Mouse (Mus musculus): ENCODE results near the gene Tmem17.

Gene Tmem17

DNA sequence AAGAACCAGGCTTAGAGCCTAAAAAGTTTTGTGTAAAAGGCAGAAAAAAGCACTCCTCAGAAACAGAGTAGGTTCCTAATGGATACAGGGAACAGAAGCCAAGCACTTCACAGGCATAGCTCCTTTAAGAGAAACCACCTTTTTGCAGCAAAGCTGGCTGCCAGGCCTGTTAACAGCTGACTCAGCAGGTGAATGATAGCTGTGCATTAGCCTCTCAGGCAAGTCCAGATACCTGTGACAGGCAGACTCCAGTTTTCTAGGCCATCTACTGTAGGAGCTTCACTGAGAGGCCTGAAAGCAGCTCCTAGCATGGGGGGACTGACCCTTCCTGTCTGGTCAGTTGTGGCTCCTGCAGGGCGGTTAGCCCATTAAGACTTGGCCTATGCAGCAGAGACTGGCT, 28.7 kb downstream of the Tmem17 start:
- no peak for DNase-seq (ENCODE audit: low read depth, low spot score)
- H3K36me3 ChIP-seq (ENCODE audit: control insufficient read depth, insufficient read depth, low read length, poor library complexity, severe bottlenecking), result no peaks in the 10 kb centered on the region
- no peaks in the 10 kb centered on the region for H3K27me3 ChIP-seq (ENCODE audit: control insufficient read depth, insufficient read depth, low read length, poor library complexity, severe bottlenecking)

DNA sequence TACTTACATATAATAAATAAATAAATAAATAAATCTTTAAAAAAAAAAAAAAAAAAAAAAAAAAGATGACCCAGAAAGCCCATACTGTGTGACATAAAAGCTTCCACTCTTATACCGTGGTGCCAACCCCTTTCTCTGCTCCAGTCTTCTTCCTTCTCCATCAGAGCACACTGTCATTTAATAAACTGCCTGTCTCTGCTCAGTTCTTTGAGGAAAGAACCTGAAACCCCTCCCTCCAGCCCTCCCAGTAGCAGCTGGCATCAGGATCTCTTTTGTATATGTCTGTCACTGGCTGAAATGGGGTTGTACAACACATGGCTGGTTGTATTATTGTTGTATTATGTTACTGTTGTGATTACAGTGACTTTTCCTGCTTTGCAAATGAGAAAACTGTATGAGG, 48.2 kb downstream of the Tmem17 start:
- no peak for DNase-seq (ENCODE audit: low read depth, low spot score)
- no peaks in the 10 kb centered on the region for H3K36me3 ChIP-seq (ENCODE audit: control insufficient read depth, insufficient read depth, low read length, poor library complexity, severe bottlenecking)
- no peaks in the 10 kb centered on the region for H3K27me3 ChIP-seq (ENCODE audit: control insufficient read depth, insufficient read depth, low read length, poor library complexity, severe bottlenecking)

- Histone ChIP-seq H3K36me3 (ENCODE audit: control insufficient read depth, insufficient read depth, low read length, poor library complexity, severe bottlenecking) (no peaks in the 10 kb centered on the region), H3K27me3 (ENCODE audit: control insufficient read depth, insufficient read depth, low read length, poor library complexity, severe bottlenecking) (no peaks in the 10 kb centered on the region)
- DNase-seq (ENCODE audit: low read depth, low spot score), result no peak
Observed at GRCm38 (mm10) chr11:22560503-22561328, 48.8 kb downstream of the Tmem17 start.

- Histone ChIP-seq H3K27me3 (ENCODE audit: control insufficient read depth, insufficient read depth, low read length, poor library complexity, severe bottlenecking) (no peaks in the 10 kb centered on the region), H3K36me3 (ENCODE audit: control insufficient read depth, insufficient read depth, low read length, poor library complexity, severe bottlenecking) (no peaks in the 10 kb centered on the region)
- DNase-seq (ENCODE audit: low read depth, low spot score), result no peak
Observed at GRCm38 (mm10) chr11:22561329-22561592, 49.4 kb downstream of the Tmem17 start.

DNA sequence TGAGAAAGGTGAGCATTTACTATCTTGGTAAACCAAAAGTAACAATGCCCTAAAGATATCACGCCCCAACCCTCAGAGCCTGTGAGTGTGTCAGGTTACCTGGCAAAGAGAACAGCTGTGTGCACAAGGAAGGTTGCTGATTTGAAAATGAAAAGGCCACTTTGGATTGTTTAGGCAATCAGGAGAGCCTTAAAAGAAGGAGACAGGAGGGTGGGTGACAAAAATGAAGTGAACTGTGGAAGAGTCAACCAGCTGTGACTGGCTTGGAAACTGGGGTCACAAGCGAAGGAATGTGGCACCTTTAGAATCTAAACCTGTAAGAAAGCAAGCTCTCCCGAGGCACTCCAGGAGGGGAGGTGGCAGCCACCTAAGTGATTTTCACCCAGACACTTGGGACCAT, 51.8 kb downstream of the Tmem17 start:
- H3K36me3 ChIP-seq (ENCODE audit: control insufficient read depth, insufficient read depth, low read length, poor library complexity, severe bottlenecking), result no peaks in the 10 kb centered on the region
- DNase-seq (ENCODE audit: low read depth, low spot score), result no peak
- no peaks in the 10 kb centered on the region for H3K27me3 ChIP-seq (ENCODE audit: control insufficient read depth, insufficient read depth, low read length, poor library complexity, severe bottlenecking)

DNA sequence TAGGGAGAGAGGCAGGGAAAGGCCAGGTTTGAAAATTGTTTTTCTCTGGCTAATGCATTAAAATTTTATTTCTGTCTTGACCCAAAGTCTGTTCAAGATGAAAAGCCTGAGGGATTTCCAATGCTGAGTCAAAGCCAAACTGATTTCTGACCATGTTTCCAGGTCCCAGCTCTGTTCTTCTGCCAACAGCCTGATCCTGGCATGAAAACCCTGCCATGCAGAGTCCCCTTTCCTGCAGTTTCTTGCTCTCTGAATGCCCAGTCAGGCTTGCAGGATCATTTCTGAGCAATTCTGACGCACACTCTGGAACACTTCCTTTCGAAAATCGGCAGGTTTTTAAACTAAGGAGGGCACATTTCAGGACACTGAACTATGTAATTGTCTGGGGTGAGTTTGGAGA, 52.8 kb downstream of the Tmem17 start:
- no peak for DNase-seq (ENCODE audit: low read depth, low spot score)
- Histone ChIP-seq H3K36me3 (ENCODE audit: control insufficient read depth, insufficient read depth, low read length, poor library complexity, severe bottlenecking) (no peaks in the 10 kb centered on the region), H3K27me3 (ENCODE audit: control insufficient read depth, insufficient read depth, low read length, poor library complexity, severe bottlenecking) (no peaks in the 10 kb centered on the region)

Measured in splenic B cell, adult 2 months (primary cell).